Mouse (Mus musculus): Measurements from ENCODE around the gene Cenpb. TPM values are rescaled to one million over a fixed set of nuclear protein-coding genes. Genes with fewer than 3 reads are reported as not detected.
A peak's percentile ranks its signal among the peaks of the same experiment; 100 is the strongest.
"Not testable (repeated sequence)": the region's sequence is repeated elsewhere in the genome, so short reads cannot be mapped to it uniquely, and the experiment has no call there.

Gene Cenpb
- polyA plus RNA-seq (2016; fragmentation: Nextera tagmentation; extraction: Ambion mirVana): 12.6 and 14.8 TPM in 2 replicates

GRCm38 (mm10) chr2:131179990-131180587 is at the start of gene Cenpb:
Gene Cenpb, minus strand, starts transcription at chr2:131180067.
- Histone ChIP-seq H3K27ac (peak within 1 kb of the TSS; percentile 84), H3K4me3 (peak within 1 kb of the TSS; percentile 79), H3K4me1 (peaks cover 30% of the 10 kb centered on the region), H3K27me3 (no peaks in the 10 kb centered on the region), H3K4me2 (replicated peaks) (peak within 1 kb of the TSS; percentile 99), H3K9me3 (no peaks in the 10 kb centered on the region), H3K36me3 (peaks cover 11% of the 10 kb centered on the region; the same call in 1 of the 2 replicates), H3K9ac (peak within 1 kb of the TSS; percentile 88)
- peak; percentile 73; the same call in 1 of the 2 replicates for ATAC-seq (ENCODE audit: insufficient number of reproducible peaks, insufficient read depth, low FRiP score, low TSS enrichment)
- WGBS: 4% methylated on average over 34 of the region's 57 CpGs

DNA sequence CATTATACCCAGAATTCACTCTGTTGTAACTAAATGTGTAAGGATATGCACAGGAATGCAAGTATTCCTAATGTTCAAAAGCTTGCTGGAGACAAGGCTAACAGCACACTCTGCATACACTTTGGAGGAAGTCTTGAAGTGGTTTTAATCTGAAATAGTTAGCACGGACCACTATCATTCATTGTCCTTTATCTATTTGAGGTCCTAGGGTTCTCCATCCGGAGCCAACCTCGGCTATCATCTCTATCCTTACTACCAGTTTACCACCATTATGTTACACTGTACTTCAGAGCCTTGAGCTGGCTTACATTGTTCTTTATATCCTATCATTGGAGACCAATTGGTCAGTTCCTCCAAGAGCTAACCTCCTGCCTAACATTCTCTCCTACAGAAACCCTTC is 47.4 kb upstream of the Cenpb start:
- WGBS: 79% methylated on average over 3 of the region's 3 CpGs
- H3K9ac ChIP-seq: no peak overlapping the region
- H3K4me1 ChIP-seq: no peaks in the 10 kb centered on the region
- no peak overlapping the region for H3K4me2 ChIP-seq (replicated peaks)
- ATAC-seq (ENCODE audit: insufficient number of reproducible peaks, insufficient read depth, low FRiP score, low TSS enrichment): no peak
- no peaks in the 10 kb centered on the region for H3K9me3 ChIP-seq
- no peaks in the 10 kb centered on the region for H3K36me3 ChIP-seq
- H3K27ac ChIP-seq: no peak overlapping the region
- H3K4me3 ChIP-seq: no peak overlapping the region
- H3K27me3 ChIP-seq: no peaks in the 10 kb centered on the region

- H3K36me3 ChIP-seq; H3K9me3 ChIP-seq; H3K9ac ChIP-seq; H3K4me2 ChIP-seq (replicated peaks); H3K27ac ChIP-seq; H3K27me3 ChIP-seq; H3K4me3 ChIP-seq; H3K4me1 ChIP-seq; ATAC-seq (ENCODE audit: insufficient number of reproducible peaks, insufficient read depth, low FRiP score, low TSS enrichment): not testable (repeated sequence)
- 80% methylated on average over 2 of the region's 2 CpGs for WGBS
These were observed 46.8 kb upstream of the Cenpb start for GRCm38 (mm10) chr2:131226669-131227068.

DNA sequence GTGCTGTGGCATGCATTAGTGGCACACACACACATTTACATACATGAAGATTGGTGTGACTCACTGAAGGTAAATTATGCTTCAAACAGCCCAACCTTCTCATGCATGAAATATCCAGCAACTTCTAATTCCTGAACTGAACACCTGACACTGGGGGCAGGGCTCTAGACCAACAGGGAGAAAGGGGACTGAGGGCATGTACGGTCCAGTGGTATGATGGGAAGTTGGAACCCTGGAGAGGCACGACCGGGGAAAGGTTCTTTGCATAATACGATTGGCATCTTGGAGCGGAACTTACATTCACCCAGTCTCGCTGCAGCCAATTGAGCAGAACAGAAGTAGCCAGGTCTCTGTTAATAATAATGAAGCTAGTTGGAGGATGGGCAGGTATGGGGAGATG is 45.3 kb upstream of the Cenpb start:
- Histone ChIP-seq H3K27me3 (no peaks in the 10 kb centered on the region), H3K4me3 (no peak overlapping the region), H3K9me3 (no peaks in the 10 kb centered on the region), H3K36me3 (no peaks in the 10 kb centered on the region), H3K9ac (no peak overlapping the region), H3K4me1 (no peaks in the 10 kb centered on the region), H3K27ac (no peak overlapping the region), H3K4me2 (replicated peaks) (no peak overlapping the region)
- ATAC-seq (ENCODE audit: insufficient number of reproducible peaks, insufficient read depth, low FRiP score, low TSS enrichment): no peak
- 85% methylated on average over 6 of the region's 6 CpGs for WGBS

- no peaks in the 10 kb centered on the region for H3K27me3 ChIP-seq
- no peak overlapping the region for H3K4me2 ChIP-seq (replicated peaks)
- H3K36me3 ChIP-seq: no peaks in the 10 kb centered on the region
- ATAC-seq (ENCODE audit: insufficient number of reproducible peaks, insufficient read depth, low FRiP score, low TSS enrichment): no peak
- WGBS: 70% methylated on average over 1 of the region's 1 CpGs
- H3K9ac ChIP-seq: no peak overlapping the region
- H3K4me3 ChIP-seq: no peak overlapping the region
- no peaks in the 10 kb centered on the region for H3K4me1 ChIP-seq
- no peaks in the 10 kb centered on the region for H3K9me3 ChIP-seq
- H3K27ac ChIP-seq: no peak overlapping the region
These were observed 43.7 kb upstream of the Cenpb start for GRCm38 (mm10) chr2:131223569-131223968.

DNA sequence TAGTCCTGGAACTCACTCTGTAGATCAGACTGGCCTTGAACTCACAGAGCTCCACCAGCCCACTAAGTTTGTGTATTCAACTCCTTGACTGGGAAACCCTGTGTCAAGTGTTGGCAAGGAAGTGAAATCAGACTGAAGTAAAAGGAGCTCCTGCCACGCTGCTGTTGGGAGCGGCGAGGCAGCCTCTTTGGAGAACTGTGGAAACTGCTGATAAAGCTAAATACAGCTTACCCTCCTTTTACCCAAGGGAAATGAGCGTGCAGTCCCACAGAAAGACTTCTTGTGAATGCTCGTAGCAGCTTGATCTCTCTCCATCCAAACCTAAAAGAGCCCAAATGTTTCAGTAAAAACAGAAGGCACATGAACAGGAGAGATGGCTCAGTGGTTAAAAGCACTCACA is 42.7 kb upstream of the Cenpb start:
- H3K4me3 ChIP-seq: no peak overlapping the region
- no peaks in the 10 kb centered on the region for H3K4me1 ChIP-seq
- no peaks in the 10 kb centered on the region for H3K36me3 ChIP-seq
- ATAC-seq (ENCODE audit: insufficient number of reproducible peaks, insufficient read depth, low FRiP score, low TSS enrichment): no peak
- no peak overlapping the region for H3K4me2 ChIP-seq (replicated peaks)
- 69% methylated on average over 5 of the region's 5 CpGs for WGBS
- no peak overlapping the region for H3K9ac ChIP-seq
- H3K27me3 ChIP-seq: no peaks in the 10 kb centered on the region
- H3K9me3 ChIP-seq: no peaks in the 10 kb centered on the region
- no peak overlapping the region for H3K27ac ChIP-seq

- H3K27me3 ChIP-seq: no peaks in the 10 kb centered on the region
- H3K9me3 ChIP-seq: no peaks in the 10 kb centered on the region
- H3K4me1 ChIP-seq: no peaks in the 10 kb centered on the region
- no peak overlapping the region for H3K4me2 ChIP-seq (replicated peaks)
- ATAC-seq (ENCODE audit: insufficient number of reproducible peaks, insufficient read depth, low FRiP score, low TSS enrichment): no peak
- WGBS: 63% methylated on average over 3 of the region's 3 CpGs
- no peaks in the 10 kb centered on the region for H3K36me3 ChIP-seq
- no peak overlapping the region for H3K4me3 ChIP-seq
- H3K27ac ChIP-seq: no peak overlapping the region
- no peak overlapping the region for H3K9ac ChIP-seq
These were observed 42.1 kb upstream of the Cenpb start for GRCm38 (mm10) chr2:131221853-131222515.

DNA sequence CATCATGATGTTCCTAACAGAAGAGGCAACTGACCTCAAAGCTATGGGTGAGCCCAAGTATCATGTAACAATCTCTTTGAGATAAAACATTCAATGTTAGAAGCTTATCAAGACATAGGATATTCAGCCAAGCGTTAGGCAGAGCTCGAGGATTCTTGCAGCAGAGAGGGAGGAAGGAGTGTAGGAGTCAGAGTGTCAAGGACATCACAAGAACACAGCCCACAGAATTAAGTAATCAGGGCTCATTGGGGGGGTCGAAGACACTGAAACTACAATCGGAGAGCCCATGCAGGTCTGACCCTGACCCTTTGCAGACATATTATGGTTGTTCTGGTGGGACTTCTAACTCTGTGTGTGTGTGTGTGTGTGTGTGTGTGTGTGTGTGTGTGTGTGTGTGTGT is 40.2 kb upstream of the Cenpb start:
- H3K9me3 ChIP-seq: no peaks in the 10 kb centered on the region
- no peaks in the 10 kb centered on the region for H3K4me1 ChIP-seq
- no peaks in the 10 kb centered on the region for H3K36me3 ChIP-seq
- no peak for ATAC-seq (ENCODE audit: insufficient number of reproducible peaks, insufficient read depth, low FRiP score, low TSS enrichment)
- H3K27me3 ChIP-seq: no peaks in the 10 kb centered on the region
- no peak overlapping the region for H3K4me3 ChIP-seq
- H3K4me2 ChIP-seq (replicated peaks): no peak overlapping the region
- no peak overlapping the region for H3K27ac ChIP-seq
- H3K9ac ChIP-seq: no peak overlapping the region
- 69% methylated on average over 4 of the region's 4 CpGs for WGBS

- Histone ChIP-seq H3K36me3 (0 out of 2 replicates have a peak, but pooled peaks cover 5% of the 10 kb centered on the region), H3K4me1 (peaks cover 2% of the 10 kb centered on the region; the same call in 1 of the 2 replicates), H3K27me3 (no peaks in the 10 kb centered on the region), H3K4me3 (no peak overlapping the region), H3K27ac (no peak overlapping the region), H3K4me2 (replicated peaks) (no peak overlapping the region), H3K9me3 (no peaks in the 10 kb centered on the region), H3K9ac (no peak overlapping the region)
- ATAC-seq (ENCODE audit: insufficient number of reproducible peaks, insufficient read depth, low FRiP score, low TSS enrichment): no peak
- 84% methylated on average over 7 of the region's 7 CpGs for WGBS
These were observed 36.3 kb upstream of the Cenpb start for GRCm38 (mm10) chr2:131215941-131216858.

DNA sequence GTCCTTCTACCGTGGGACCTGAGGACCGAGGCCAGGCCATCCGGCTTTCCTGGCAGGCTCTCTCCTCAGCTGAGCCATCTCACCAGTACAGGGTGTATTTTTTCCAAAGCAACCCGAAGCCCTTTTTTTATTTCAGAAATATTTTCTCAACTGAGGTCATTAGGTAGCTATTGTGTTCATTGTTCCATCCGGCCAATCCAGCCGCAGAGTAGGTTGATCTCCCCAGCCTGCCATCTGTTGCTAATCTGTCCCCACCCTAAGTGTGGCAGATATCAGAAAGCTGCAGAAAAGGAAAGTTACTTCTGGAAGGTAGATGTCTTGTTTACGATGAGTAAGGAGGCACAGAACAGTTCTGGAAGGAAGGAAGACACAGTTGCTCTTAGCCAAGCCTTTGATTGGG is 33.9 kb upstream of the Cenpb start:
- Histone ChIP-seq H3K27me3 (no peaks in the 10 kb centered on the region), H3K36me3 (0 out of 2 replicates have a peak, but pooled peaks cover 5% of the 10 kb centered on the region), H3K9me3 (no peaks in the 10 kb centered on the region), H3K4me1 (peaks cover 14% of the 10 kb centered on the region; the same call in 1 of the 2 replicates), H3K4me3 (no peak overlapping the region), H3K9ac (no peak overlapping the region; the same call in 1 of the 2 replicates), H3K27ac (no peak overlapping the region), H3K4me2 (replicated peaks) (no peak overlapping the region)
- WGBS: 74% methylated on average over 7 of the region's 7 CpGs
- ATAC-seq (ENCODE audit: insufficient number of reproducible peaks, insufficient read depth, low FRiP score, low TSS enrichment): no peak

DNA sequence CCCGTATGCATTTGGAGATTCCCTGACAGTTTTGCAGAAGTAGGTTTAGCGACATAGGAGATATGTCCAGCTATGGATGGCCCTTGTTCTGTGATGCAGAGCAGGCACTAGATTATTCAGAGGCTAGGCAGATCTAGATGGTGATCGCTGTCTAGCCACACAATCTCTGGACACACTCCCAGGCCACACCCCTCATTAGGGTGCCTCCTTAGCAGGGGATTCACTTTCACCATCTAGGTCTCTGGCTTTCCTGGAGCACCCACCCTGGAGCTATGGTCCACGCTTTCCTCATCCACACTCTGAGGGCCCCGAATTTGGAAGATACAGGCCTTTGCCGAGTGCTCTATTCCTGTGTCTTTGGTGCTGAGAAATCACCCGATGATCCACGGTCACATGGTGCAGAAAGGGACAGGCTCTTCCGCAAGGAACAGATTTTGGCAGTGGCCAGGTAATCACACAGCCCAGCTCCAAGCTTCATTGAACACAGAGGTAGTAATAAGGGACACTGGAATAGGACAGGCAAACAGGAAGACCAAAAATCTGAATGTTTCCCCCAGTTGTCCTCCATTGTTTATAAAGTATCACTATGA is 31.3 kb upstream of the Cenpb start:
- Histone ChIP-seq H3K4me3 (peak overlapping the region; percentile 57), H3K4me2 (replicated peaks) (peak overlapping the region; percentile 58), H3K27me3 (no peaks in the 10 kb centered on the region), H3K4me1 (peaks cover 14% of the 10 kb centered on the region; the same call in 1 of the 2 replicates), H3K9me3 (no peaks in the 10 kb centered on the region), H3K36me3 (0 out of 2 replicates have a peak, but pooled peaks cover 5% of the 10 kb centered on the region), H3K9ac (peak overlapping the region; percentile 64), H3K27ac (no peak overlapping the region)
- 70% methylated on average over 9 of the region's 9 CpGs for WGBS
- no peak for ATAC-seq (ENCODE audit: insufficient number of reproducible peaks, insufficient read depth, low FRiP score, low TSS enrichment)

All from embryonic facial prominence, embryonic 12.5 days (tissue).